Mouse (Mus musculus): ENCODE measurements around the gene Pwwp2b. TPM values are rescaled to one million over a fixed set of nuclear protein-coding genes. Genes with fewer than 3 reads are reported as not detected.

Pwwp2b gene
- polyA plus RNA-seq, 1 experiment from 2014 or later: 3.9 TPM

DNA sequence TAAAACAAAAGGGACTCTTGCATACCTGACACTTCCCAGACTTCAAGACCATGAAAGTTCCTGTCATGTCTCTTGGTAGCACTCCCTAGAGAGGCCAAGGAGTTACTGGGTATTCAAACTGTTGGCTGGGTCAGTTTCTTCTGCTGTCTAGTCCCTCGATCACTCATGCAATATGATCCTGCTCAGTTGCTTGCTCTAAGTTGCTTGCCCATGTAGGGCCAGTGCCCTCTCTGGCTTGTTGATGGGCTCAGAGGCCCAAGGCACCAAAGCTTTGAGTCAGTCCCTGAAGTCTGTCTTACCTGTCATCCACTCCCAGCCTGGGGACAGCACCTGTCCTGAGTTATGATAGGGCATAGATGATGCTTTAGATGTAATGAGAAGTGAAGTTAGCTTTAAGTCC, 22.5 kb downstream of the Pwwp2b start:
- 87% methylated on average over 1 of the region's 1 CpGs for WGBS
- H3K4me1 ChIP-seq: no peaks in the 10 kb centered on the region
- no peak overlapping the region for H3K9ac ChIP-seq (replicated peaks)
- ATAC-seq (ENCODE audit: low FRiP score, low read depth): no peak
- no peaks in the 10 kb centered on the region for H3K36me3 ChIP-seq
- no peak overlapping the region for H3K4me3 ChIP-seq
- no peaks in the 10 kb centered on the region for H3K9me3 ChIP-seq
- no peak overlapping the region for H3K4me2 ChIP-seq (replicated peaks)
- H3K27ac ChIP-seq (replicated peaks): no peak overlapping the region
- H3K27me3 ChIP-seq: no peaks in the 10 kb centered on the region

DNA sequence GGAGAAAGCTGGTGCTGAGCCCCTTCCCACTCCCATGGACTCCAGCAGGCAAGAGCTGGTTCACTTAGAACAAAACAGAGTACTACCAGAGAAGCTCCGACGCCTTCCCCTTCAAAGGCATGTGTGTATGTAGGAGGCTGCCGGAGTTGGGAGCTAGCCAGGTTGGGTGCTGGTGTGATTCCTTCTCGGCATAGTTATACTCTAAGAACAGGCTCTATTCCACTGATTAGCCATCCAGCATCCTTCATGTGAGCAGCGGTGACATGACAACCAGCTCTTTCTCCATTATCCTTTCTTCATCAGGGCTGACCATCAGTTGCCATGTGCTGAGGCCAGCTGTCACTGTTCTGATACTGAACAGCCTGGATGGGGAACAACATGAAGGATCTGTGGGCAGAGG, 23.6 kb downstream of the Pwwp2b start:
- Histone ChIP-seq H3K9ac (replicated peaks) (no peak overlapping the region), H3K9me3 (no peaks in the 10 kb centered on the region), H3K4me2 (replicated peaks) (no peak overlapping the region), H3K27me3 (no peaks in the 10 kb centered on the region), H3K4me3 (no peak overlapping the region), H3K27ac (replicated peaks) (no peak overlapping the region), H3K36me3 (no peaks in the 10 kb centered on the region), H3K4me1 (no peaks in the 10 kb centered on the region)
- no peak for ATAC-seq (ENCODE audit: low FRiP score, low read depth)
- WGBS: 91% methylated on average over 5 of the region's 5 CpGs

DNA sequence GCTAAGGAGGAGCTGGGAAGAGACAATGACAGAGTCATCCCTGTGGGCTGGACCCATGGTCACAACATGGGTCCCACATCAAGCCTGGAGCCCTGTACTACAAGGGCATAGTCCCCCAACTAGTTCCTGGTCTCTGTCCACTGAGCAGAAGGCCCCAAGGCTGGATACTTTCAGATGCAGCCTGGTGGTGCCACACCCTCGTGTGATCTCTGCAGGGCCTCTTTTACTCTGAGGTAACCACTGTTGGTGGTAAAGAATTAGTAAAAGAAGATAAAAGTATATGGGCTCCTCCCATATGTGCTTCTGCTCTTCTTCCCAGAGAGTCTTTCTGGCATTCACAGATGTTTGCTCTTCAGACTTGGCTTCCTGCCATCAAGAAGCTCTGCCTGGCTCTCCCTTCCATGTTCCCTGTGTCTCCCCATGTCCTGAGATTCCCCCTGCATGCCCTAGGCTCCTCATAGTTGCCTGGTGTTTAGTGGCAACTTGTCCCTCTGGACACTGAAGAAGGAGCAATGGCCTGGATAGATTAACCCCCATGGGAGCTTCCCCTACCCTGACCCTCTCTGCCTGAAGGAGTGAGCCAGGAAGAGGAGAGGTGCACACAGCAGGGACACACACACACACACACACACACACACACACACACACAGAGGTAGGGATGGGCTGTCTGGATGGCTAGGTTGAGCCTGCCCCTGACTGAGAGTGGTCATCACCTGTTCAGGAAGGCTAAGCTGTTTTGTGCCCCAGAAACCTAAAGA, 24.5 kb downstream of the Pwwp2b start:
- WGBS: 65% methylated on average over 1 of the region's 1 CpGs
- Histone ChIP-seq H3K4me1 (no peaks in the 10 kb centered on the region), H3K27ac (replicated peaks) (no peak overlapping the region), H3K9ac (replicated peaks) (no peak overlapping the region), H3K9me3 (no peaks in the 10 kb centered on the region), H3K27me3 (no peaks in the 10 kb centered on the region), H3K4me3 (no peak overlapping the region), H3K36me3 (no peaks in the 10 kb centered on the region), H3K4me2 (replicated peaks) (no peak overlapping the region)
- no peak for ATAC-seq (ENCODE audit: low FRiP score, low read depth)

DNA sequence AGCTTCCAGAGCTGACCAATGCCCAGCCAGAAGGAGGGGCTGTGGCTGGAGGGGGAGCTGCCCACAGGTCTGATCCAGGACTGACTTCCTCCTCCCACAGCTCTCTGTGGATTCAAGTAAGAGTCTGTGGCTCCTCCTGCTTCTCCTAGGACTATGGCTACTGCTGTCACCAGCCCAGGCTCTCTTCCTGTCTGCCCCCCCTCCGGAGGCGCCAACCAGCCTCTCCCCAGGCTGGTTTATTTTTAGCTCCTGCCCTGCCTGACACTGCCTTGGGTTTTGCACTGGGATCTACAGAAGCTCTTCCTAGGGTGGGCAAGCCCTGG, 25.1 kb downstream of the Pwwp2b start:
- H3K27ac ChIP-seq (replicated peaks): no peak overlapping the region
- H3K4me3 ChIP-seq: no peak overlapping the region
- no peaks in the 10 kb centered on the region for H3K4me1 ChIP-seq
- WGBS: 68% methylated on average over 2 of the region's 2 CpGs
- no peak overlapping the region for H3K9ac ChIP-seq (replicated peaks)
- no peak overlapping the region for H3K4me2 ChIP-seq (replicated peaks)
- no peaks in the 10 kb centered on the region for H3K27me3 ChIP-seq
- H3K36me3 ChIP-seq: no peaks in the 10 kb centered on the region
- ATAC-seq (ENCODE audit: low FRiP score, low read depth): no peak
- no peaks in the 10 kb centered on the region for H3K9me3 ChIP-seq

DNA sequence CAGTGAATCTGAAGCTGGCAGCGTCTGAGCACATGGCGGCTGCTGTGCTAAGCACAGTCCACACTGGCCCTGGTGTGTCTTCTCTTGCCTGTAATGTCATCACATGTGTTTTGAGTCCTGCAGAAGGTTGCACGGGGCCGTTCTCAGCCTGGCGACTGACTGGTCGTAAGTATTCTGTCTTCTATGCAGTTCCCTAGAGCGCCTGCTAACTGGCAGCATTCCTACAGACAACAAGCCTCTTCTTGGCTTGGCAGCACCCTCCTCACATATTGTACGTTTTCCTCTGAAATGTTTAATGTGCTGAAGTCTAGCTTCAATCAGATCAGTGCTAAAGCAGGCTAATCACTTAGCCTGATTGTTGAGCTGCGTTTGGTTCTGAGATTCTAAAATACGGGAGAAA, 27.3 kb downstream of the Pwwp2b start:
- H3K9me3 ChIP-seq: no peaks in the 10 kb centered on the region
- H3K9ac ChIP-seq (replicated peaks): no peak overlapping the region
- H3K36me3 ChIP-seq: no peaks in the 10 kb centered on the region
- no peaks in the 10 kb centered on the region for H3K27me3 ChIP-seq
- no peak for ATAC-seq (ENCODE audit: low FRiP score, low read depth)
- WGBS: 77% methylated on average over 10 of the region's 10 CpGs
- H3K4me3 ChIP-seq: no peak overlapping the region
- no peak overlapping the region for H3K4me2 ChIP-seq (replicated peaks)
- peaks cover 9% of the 10 kb centered on the region; the same call in 1 of the 2 replicates for H3K4me1 ChIP-seq
- no peak overlapping the region for H3K27ac ChIP-seq (replicated peaks)

DNA sequence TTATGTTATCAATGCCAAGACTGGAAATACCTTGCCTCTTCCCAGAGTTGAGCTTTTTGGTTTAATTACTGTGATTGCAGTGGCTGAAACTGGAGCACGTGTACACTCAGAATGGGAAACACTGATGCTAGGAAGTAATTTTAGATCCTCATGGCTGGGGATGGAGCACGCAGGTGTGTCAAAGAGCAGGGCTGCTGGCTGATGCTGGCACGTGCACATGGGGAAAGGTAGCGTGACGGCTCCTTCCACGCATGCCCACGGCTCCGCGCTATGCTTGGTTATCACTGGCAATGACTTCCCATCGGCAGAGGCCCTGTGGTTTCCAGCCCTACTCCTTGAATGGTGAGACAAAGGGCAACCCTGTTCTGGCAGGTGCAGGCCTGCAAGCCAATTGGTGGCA, 27.9 kb downstream of the Pwwp2b start:
- H3K27me3 ChIP-seq: no peaks in the 10 kb centered on the region
- no peak overlapping the region for H3K4me3 ChIP-seq
- H3K27ac ChIP-seq (replicated peaks): no peak overlapping the region
- no peaks in the 10 kb centered on the region for H3K9me3 ChIP-seq
- H3K36me3 ChIP-seq: no peaks in the 10 kb centered on the region
- H3K4me1 ChIP-seq: peaks cover 12% of the 10 kb centered on the region; the same call in 1 of the 2 replicates
- H3K9ac ChIP-seq (replicated peaks): no peak overlapping the region
- no peak overlapping the region for H3K4me2 ChIP-seq (replicated peaks)
- no peak for ATAC-seq (ENCODE audit: low FRiP score, low read depth)
- WGBS: 87% methylated on average over 10 of the region's 10 CpGs

DNA sequence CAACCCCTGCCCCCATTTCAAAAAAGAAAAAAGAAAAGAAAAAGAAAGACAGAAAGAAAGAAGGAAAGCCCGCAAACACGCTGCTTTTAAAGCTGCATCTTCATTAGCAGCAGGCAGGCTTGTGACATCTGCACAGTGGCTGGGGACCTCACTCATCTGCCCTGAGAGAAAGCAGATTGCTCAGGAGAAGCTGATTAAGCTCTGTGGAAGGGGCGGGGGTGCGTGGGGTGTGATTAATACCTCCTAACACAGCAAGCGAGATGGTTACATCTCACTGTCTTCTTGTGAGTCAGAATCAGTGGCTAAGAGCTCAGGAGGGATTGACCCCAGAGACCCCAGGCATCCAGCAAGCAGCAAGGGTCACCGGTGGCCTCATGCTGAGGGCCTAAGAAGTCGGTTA, 29.3 kb downstream of the Pwwp2b start:
- Histone ChIP-seq H3K36me3 (no peaks in the 10 kb centered on the region), H3K9me3 (no peaks in the 10 kb centered on the region), H3K27me3 (no peaks in the 10 kb centered on the region), H3K4me1 (peaks cover 12% of the 10 kb centered on the region; the same call in 1 of the 2 replicates), H3K9ac (replicated peaks) (no peak overlapping the region), H3K27ac (replicated peaks) (no peak overlapping the region), H3K4me2 (replicated peaks) (no peak overlapping the region), H3K4me3 (no peak overlapping the region)
- ATAC-seq (ENCODE audit: low FRiP score, low read depth): no peak
- 83% methylated on average over 7 of the region's 7 CpGs for WGBS

DNA sequence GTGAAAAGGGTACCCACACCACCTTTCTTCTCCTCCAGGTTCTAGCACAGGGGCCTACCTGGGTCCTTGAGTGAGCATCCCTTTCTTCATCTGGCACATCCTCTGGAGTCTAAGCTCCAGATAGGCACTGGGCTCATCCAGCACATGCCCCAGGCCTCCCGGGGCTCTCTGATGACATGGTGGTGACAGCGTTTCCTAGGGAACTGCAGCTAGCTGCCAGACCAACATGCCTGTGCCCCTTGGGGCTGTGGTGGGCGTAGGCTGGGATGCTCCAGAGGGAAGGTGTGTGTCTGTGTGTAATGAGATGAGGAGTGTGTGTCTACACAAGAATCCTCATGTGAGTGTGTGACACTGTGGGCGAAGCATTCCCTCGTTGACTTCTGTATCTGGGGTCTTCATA, 31.3 kb downstream of the Pwwp2b start:
- H3K27me3 ChIP-seq: no peaks in the 10 kb centered on the region; the same call in 1 of the 2 replicates
- no peak overlapping the region for H3K4me3 ChIP-seq
- no peaks in the 10 kb centered on the region for H3K9me3 ChIP-seq
- 85% methylated on average over 5 of the region's 5 CpGs for WGBS
- H3K27ac ChIP-seq (replicated peaks): no peak overlapping the region
- no peaks in the 10 kb centered on the region for H3K36me3 ChIP-seq
- peaks cover 12% of the 10 kb centered on the region; the same call in 1 of the 2 replicates for H3K4me1 ChIP-seq
- no peak overlapping the region for H3K9ac ChIP-seq (replicated peaks)
- ATAC-seq (ENCODE audit: low FRiP score, low read depth): no peak
- no peak overlapping the region for H3K4me2 ChIP-seq (replicated peaks)

DNA sequence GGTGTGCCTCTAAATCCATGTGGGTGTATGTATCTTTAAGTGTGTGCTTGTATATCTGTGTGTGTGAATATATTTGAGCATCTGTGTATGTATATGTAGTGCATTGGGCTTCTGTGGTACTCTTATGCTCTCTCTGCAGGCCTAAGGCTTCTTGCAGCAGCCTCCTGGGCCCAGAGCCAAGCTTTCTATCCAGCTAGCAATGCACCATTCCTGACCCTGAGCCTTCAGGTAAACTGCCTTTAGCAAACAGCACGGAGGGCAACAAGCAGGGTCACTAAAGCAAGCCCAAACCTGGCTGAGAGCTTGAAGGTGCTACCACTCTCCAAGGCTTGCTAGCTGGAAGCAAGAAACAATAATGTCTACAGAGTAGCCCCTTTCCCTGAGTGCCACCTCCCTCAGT, 31.8 kb downstream of the Pwwp2b start:
- Histone ChIP-seq H3K27ac (replicated peaks) (no peak overlapping the region), H3K27me3 (no peaks in the 10 kb centered on the region; the same call in 1 of the 2 replicates), H3K4me3 (no peak overlapping the region), H3K36me3 (no peaks in the 10 kb centered on the region), H3K4me2 (replicated peaks) (no peak overlapping the region), H3K9ac (replicated peaks) (no peak overlapping the region), H3K9me3 (no peaks in the 10 kb centered on the region), H3K4me1 (peaks cover 12% of the 10 kb centered on the region; the same call in 1 of the 2 replicates)
- no peak for ATAC-seq (ENCODE audit: low FRiP score, low read depth)
- WGBS: 77% methylated on average over 1 of the region's 1 CpGs

DNA sequence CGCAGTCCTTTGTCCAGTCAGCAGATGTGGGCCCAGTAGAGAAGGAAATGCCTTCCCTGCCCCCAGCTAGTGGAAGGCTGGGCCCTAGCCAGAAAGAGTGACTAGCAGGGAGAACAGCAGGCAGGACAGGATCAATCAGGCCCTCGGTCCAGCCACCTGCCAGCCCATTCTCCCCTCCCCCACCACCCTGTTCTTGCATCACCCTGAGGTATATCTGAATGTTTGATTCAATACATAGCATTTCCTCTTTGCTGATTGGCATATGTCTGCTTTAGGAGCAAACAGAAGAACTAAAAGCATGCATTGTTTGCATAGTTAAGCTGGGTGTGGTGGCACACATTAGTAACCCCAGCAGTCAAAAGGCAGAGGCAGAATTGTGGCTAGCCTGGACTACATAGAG, 32.9 kb downstream of the Pwwp2b start:
- H3K36me3 ChIP-seq: no peaks in the 10 kb centered on the region
- 34% methylated on average over 2 of the region's 2 CpGs for WGBS
- no peak for ATAC-seq (ENCODE audit: low FRiP score, low read depth)
- H3K4me2 ChIP-seq (replicated peaks): no peak overlapping the region
- no peak overlapping the region for H3K4me3 ChIP-seq
- no peaks in the 10 kb centered on the region for H3K9me3 ChIP-seq
- H3K27ac ChIP-seq (replicated peaks): 0 out of 2 replicates have a peak overlapping the region, but pooled peaks have one; percentile 1
- peaks cover 12% of the 10 kb centered on the region; the same call in 1 of the 2 replicates for H3K4me1 ChIP-seq
- no peaks in the 10 kb centered on the region; the same call in 1 of the 2 replicates for H3K27me3 ChIP-seq
- no peak overlapping the region for H3K9ac ChIP-seq (replicated peaks)

DNA sequence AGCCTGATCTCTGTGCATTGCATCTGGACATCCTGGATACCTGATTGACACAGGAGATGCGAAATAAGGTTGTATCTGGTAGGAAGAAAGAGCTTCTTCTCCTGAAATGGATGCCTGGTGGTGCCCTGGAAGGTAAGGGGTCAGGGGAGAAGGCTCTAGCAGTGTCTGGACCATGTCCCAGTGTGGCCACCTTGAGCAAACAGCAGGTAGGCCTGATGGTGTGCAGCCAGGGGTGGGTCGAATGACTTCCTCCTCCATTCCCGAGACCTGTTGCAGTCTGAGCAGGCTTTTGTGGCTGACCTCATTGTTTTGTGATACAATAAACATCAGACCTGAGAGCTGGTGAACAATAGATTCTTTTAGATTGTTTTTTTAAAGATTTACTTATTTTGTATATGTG, 33.8 kb downstream of the Pwwp2b start:
- no peaks in the 10 kb centered on the region for H3K9me3 ChIP-seq
- H3K4me3 ChIP-seq: no peak overlapping the region
- H3K36me3 ChIP-seq: no peaks in the 10 kb centered on the region
- H3K27ac ChIP-seq (replicated peaks): no peak overlapping the region
- no peak overlapping the region for H3K9ac ChIP-seq (replicated peaks)
- ATAC-seq (ENCODE audit: low FRiP score, low read depth): no peak
- no peaks in the 10 kb centered on the region; the same call in 1 of the 2 replicates for H3K27me3 ChIP-seq
- 85% methylated on average over 3 of the region's 3 CpGs for WGBS
- no peak overlapping the region for H3K4me2 ChIP-seq (replicated peaks)
- peaks cover 12% of the 10 kb centered on the region; the same call in 1 of the 2 replicates for H3K4me1 ChIP-seq

DNA sequence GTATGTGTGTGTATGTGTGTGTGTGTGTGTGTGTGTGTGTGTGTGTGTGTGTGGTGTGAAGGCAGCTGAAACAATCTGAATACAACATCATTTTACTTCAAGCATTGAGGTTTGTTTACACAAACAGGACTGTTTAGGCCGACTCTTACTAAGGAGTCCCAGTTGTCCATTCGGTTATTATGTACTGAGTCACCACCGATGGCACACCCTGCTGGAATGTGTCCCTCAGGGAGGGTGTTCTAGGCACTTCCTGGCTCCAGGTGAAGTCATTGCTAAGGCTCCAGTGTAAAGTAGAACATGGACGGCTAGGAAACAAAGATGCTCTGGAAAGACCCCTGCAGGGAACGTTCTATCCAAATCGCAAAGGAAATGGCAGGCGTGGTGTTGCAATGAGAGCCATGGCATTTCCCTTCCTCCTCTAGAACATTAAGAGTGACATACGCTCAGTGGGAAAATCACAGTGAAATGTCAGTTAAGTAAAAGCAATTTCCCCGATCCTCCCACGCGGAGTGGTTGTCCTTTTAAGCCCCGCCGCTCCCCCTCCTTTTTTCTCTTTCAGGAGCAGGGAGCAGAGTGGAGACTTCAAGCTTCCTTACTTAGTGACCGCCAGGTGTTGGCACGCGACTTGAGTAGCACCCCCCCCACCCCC, 37.1 kb downstream of the Pwwp2b start:
- H3K4me3 ChIP-seq: no peak overlapping the region
- WGBS: 81% methylated on average over 16 of the region's 16 CpGs
- no peak for ATAC-seq (ENCODE audit: low FRiP score, low read depth)
- H3K4me2 ChIP-seq (replicated peaks): no peak overlapping the region
- H3K27ac ChIP-seq (replicated peaks): no peak overlapping the region
- peaks cover 4% of the 10 kb centered on the region; the same call in 1 of the 2 replicates for H3K4me1 ChIP-seq
- no peaks in the 10 kb centered on the region for H3K36me3 ChIP-seq
- H3K9ac ChIP-seq (replicated peaks): no peak overlapping the region
- no peaks in the 10 kb centered on the region; the same call in 1 of the 2 replicates for H3K27me3 ChIP-seq
- no peaks in the 10 kb centered on the region for H3K9me3 ChIP-seq
